Mouse (Mus musculus): ENCODE results near the gene Fam126a.

GRCm38 (mm10) chr5:23967705-23968104 is 62.8 kb downstream of the Fam126a start:
- TF ChIP-seq POLR2A (IDR thresholded peaks at IDR 0.05; ENCODE audit: low read depth, low read length) (no peak), CTCF (IDR thresholded peaks at IDR 0.05; ENCODE audit: borderline replicate concordance, insufficient read depth, low read length) (no peak)
